Mouse (Mus musculus) neural tube, embryonic 12.5 days (tissue): ENCODE data around the gene Afap1. TPM values are rescaled to one million over a fixed set of nuclear protein-coding genes. Genes with fewer than 3 reads are reported as not detected.

ENCODE experiments used
- ATAC-seq: fragments of 200-750 bp; cut with Nextera tagmentation; 2 replicates; pipeline ENCODE4 v1.8.0; 2017; ENCODE audit warnings: low read depth, mild to moderate bottlenecking, moderate TSS enrichment, moderate library complexity; ENCODE audit not compliant: low FRiP score
- H3K27ac ChIP-seq: fragments of 300-500 bp; sonication (generic); 2 replicates; pipeline ENCODE4 v1.5.1; 2016
- H3K27me3 ChIP-seq: fragments of 300-500 bp; sonication (generic); replicated peaks from 2 replicates; pipeline ENCODE4 v1.6.1; 2016; ENCODE audit warnings: mild to moderate bottlenecking
- H3K36me3 ChIP-seq: fragments of 300-500 bp; sonication (generic); 2 replicates; pipeline ENCODE4 v1.6.1; 2016; ENCODE audit warnings: mild to moderate bottlenecking
- H3K4me1 ChIP-seq: fragments of 300-500 bp; sonication (generic); 2 replicates; pipeline ENCODE4 v1.6.1; 2016
- H3K4me2 ChIP-seq: fragments of 300-500 bp; sonication (generic); replicated peaks from 2 replicates; pipeline ENCODE4 v1.6.1; 2016; ENCODE audit warnings: mild to moderate bottlenecking
- H3K4me3 ChIP-seq: fragments of 300-500 bp; sonication (generic); 2 replicates; pipeline ENCODE4 v1.5.1; 2016
- H3K9ac ChIP-seq: fragments of 300-500 bp; sonication (generic); 2 replicates; pipeline ENCODE4 v1.6.1; 2016; ENCODE audit warnings: mild to moderate bottlenecking
- H3K9me3 ChIP-seq: fragments of 300-500 bp; sonication (generic); 2 replicates; pipeline ENCODE4 v1.6.1; 2016; ENCODE audit warnings: mild to moderate bottlenecking
- WGBS: fragments of 180-500 bp; shearing (Covaris S2); methylation state at CpG from one replicate; pipeline ENCODE4 v1.1.7; 2016; 5-methylcytosine and 5-hydroxymethylcytosine counted together
- polyA plus RNA-seq: library from polyadenylated mRNA; unstranded; fragments of >200 nt; fragmentation: Nextera tagmentation; extraction: Ambion mirVana; gene quantifications from 2 replicates; pipeline ENCODE4 v1.2.1, GENCODE M21; 2016

Gene Afap1
- polyA plus RNA-seq, 1 experiment from 2014 or later = 91.9 TPM

GRCm38 (mm10) chr5:35920557-35920956 lies 27.4 kb downstream of the Afap1 start:
- peaks cover 83% of the 10 kb centered on the region for H3K4me1 ChIP-seq
- no peak overlapping the region for H3K27ac ChIP-seq
- no peaks in the 10 kb centered on the region for H3K27me3 ChIP-seq
- H3K9ac ChIP-seq = no peak overlapping the region
- H3K9me3 ChIP-seq = no peaks in the 10 kb centered on the region
- ATAC-seq = no peak
- H3K4me3 ChIP-seq = no peak overlapping the region
- no peak overlapping the region for H3K4me2 ChIP-seq
- no peaks in the 10 kb centered on the region for H3K36me3 ChIP-seq

- no peaks in the 10 kb centered on the region for H3K27me3 ChIP-seq
- no peak overlapping the region for H3K27ac ChIP-seq
- no peaks in the 10 kb centered on the region for H3K36me3 ChIP-seq
- no peaks in the 10 kb centered on the region for H3K9me3 ChIP-seq
- H3K4me1 ChIP-seq = peaks cover 83% of the 10 kb centered on the region
- H3K4me3 ChIP-seq = no peak overlapping the region
- peak overlapping the region; percentile 10; the same call in 1 of the 2 replicates for H3K4me2 ChIP-seq
- H3K9ac ChIP-seq = no peak overlapping the region
- ATAC-seq = no peak
- 86% methylated on average over 6 of the region's 6 CpGs for WGBS
Measured at GRCm38 (mm10) chr5:35921141-35921540, 28.0 kb downstream of the Afap1 start.

GRCm38 (mm10) chr5:35921595-35922254 lies 28.6 kb downstream of the Afap1 start:
- H3K27me3 ChIP-seq = no peaks in the 10 kb centered on the region
- no peak overlapping the region for H3K27ac ChIP-seq
- peak overlapping the region; percentile 10 for H3K4me2 ChIP-seq
- no peak overlapping the region for H3K4me3 ChIP-seq
- no peaks in the 10 kb centered on the region for H3K36me3 ChIP-seq
- peaks cover 87% of the 10 kb centered on the region for H3K4me1 ChIP-seq
- 59% methylated on average over 10 of the region's 10 CpGs for WGBS
- no peak for ATAC-seq
- no peaks in the 10 kb centered on the region for H3K9me3 ChIP-seq
- H3K9ac ChIP-seq = no peak overlapping the region

- Histone ChIP-seq H3K9me3 (no peaks in the 10 kb centered on the region), H3K27ac (no peak overlapping the region), H3K4me3 (no peak overlapping the region), H3K9ac (no peak overlapping the region), H3K27me3 (no peaks in the 10 kb centered on the region), H3K36me3 (no peaks in the 10 kb centered on the region), H3K4me1 (peaks cover 88% of the 10 kb centered on the region), H3K4me2 (no peak overlapping the region)
- no peak for ATAC-seq
- WGBS = 85% methylated on average over 6 of the region's 6 CpGs
Measured at GRCm38 (mm10) chr5:35923448-35923847, 30.3 kb downstream of the Afap1 start.

GRCm38 (mm10) chr5:35925171-35925634 lies 32.1 kb downstream of the Afap1 start:
- peak overlapping the region; percentile 23; the same call in 1 of the 2 replicates for H3K9ac ChIP-seq

GRCm38 (mm10) chr5:35926511-35926910 lies 33.4 kb downstream of the Afap1 start:
- Histone ChIP-seq H3K36me3 (no peaks in the 10 kb centered on the region), H3K4me3 (no peak overlapping the region), H3K27me3 (no peaks in the 10 kb centered on the region), H3K27ac (peak overlapping the region; percentile 4; the same call in 1 of the 2 replicates), H3K4me1 (peaks cover 63% of the 10 kb centered on the region), H3K9me3 (no peaks in the 10 kb centered on the region), H3K4me2 (0 out of 2 replicates have a peak overlapping the region, but pooled peaks have one; percentile 20), H3K9ac (no peak overlapping the region)
- ATAC-seq = no peak
- 65% methylated on average over 8 of the region's 8 CpGs for WGBS

More at GRCm38 (mm10) chr5:35925171-35925634, 32.1 kb downstream of the Afap1 start:
- Histone ChIP-seq H3K4me1 (peaks cover 74% of the 10 kb centered on the region), H3K27me3 (no peaks in the 10 kb centered on the region), H3K4me3 (no peak overlapping the region), H3K4me2 (peak overlapping the region; percentile 31; the same call in 1 of the 2 replicates), H3K27ac (peak overlapping the region; percentile 71), H3K9me3 (no peaks in the 10 kb centered on the region), H3K36me3 (no peaks in the 10 kb centered on the region)
- WGBS = 28% methylated on average over 12 of the region's 12 CpGs
- peak; percentile 68 for ATAC-seq

GRCm38 (mm10) chr5:35931296-35931695 lies 38.2 kb downstream of the Afap1 start:
- no peaks in the 10 kb centered on the region for H3K9me3 ChIP-seq
- peaks cover 6% of the 10 kb centered on the region for H3K36me3 ChIP-seq
- no peak overlapping the region for H3K9ac ChIP-seq
- H3K27ac ChIP-seq = no peak overlapping the region
- no peak for ATAC-seq
- no peaks in the 10 kb centered on the region for H3K27me3 ChIP-seq
- H3K4me1 ChIP-seq = peaks cover 25% of the 10 kb centered on the region
- H3K4me3 ChIP-seq = no peak overlapping the region
- 73% methylated on average over 5 of the region's 5 CpGs for WGBS
- no peak overlapping the region for H3K4me2 ChIP-seq

- Histone ChIP-seq H3K4me3 (no peak overlapping the region), H3K27me3 (no peaks in the 10 kb centered on the region), H3K4me1 (peaks cover 9% of the 10 kb centered on the region), H3K27ac (no peak overlapping the region), H3K4me2 (no peak overlapping the region), H3K9ac (no peak overlapping the region), H3K9me3 (no peaks in the 10 kb centered on the region), H3K36me3 (peaks cover 16% of the 10 kb centered on the region)
- 81% methylated on average over 10 of the region's 10 CpGs for WGBS
- no peak for ATAC-seq
Measured at GRCm38 (mm10) chr5:35933059-35933458, 39.9 kb downstream of the Afap1 start.

- Histone ChIP-seq H3K9me3 (no peaks in the 10 kb centered on the region), H3K4me1 (peaks cover 12% of the 10 kb centered on the region), H3K36me3 (peaks cover 17% of the 10 kb centered on the region), H3K27ac (no peak overlapping the region), H3K4me2 (no peak overlapping the region), H3K9ac (no peak overlapping the region), H3K4me3 (no peak overlapping the region), H3K27me3 (no peaks in the 10 kb centered on the region)
- WGBS = 86% methylated on average over 7 of the region's 7 CpGs
- ATAC-seq = no peak
Measured at GRCm38 (mm10) chr5:35935939-35936338, 42.8 kb downstream of the Afap1 start.

GRCm38 (mm10) chr5:35938249-35939223 lies 45.4 kb downstream of the Afap1 start:
- H3K27me3 ChIP-seq = no peaks in the 10 kb centered on the region
- no peak overlapping the region for H3K9ac ChIP-seq
- H3K36me3 ChIP-seq = peaks cover 20% of the 10 kb centered on the region
- no peak overlapping the region for H3K4me3 ChIP-seq
- no peaks in the 10 kb centered on the region for H3K9me3 ChIP-seq
- no peak overlapping the region for H3K27ac ChIP-seq
- 79% methylated on average over 10 of the region's 10 CpGs for WGBS
- ATAC-seq = no peak
- no peak overlapping the region for H3K4me2 ChIP-seq
- 0 out of 2 replicates have a peak, but pooled peaks cover 8% of the 10 kb centered on the region for H3K4me1 ChIP-seq

GRCm38 (mm10) chr5:35939958-35940357 lies 46.8 kb downstream of the Afap1 start:
- Histone ChIP-seq H3K27ac (no peak overlapping the region), H3K9ac (no peak overlapping the region), H3K9me3 (no peaks in the 10 kb centered on the region), H3K4me2 (no peak overlapping the region), H3K4me1 (0 out of 2 replicates have a peak, but pooled peaks cover 4% of the 10 kb centered on the region), H3K4me3 (no peak overlapping the region), H3K36me3 (peaks cover 31% of the 10 kb centered on the region), H3K27me3 (no peaks in the 10 kb centered on the region)
- no peak for ATAC-seq
- WGBS = 84% methylated on average over 6 of the region's 6 CpGs

- Histone ChIP-seq H3K4me2 (no peak overlapping the region), H3K27ac (no peak overlapping the region), H3K36me3 (peaks cover 42% of the 10 kb centered on the region), H3K4me1 (0 out of 2 replicates have a peak, but pooled peaks cover 4% of the 10 kb centered on the region), H3K9me3 (no peaks in the 10 kb centered on the region), H3K9ac (no peak overlapping the region), H3K27me3 (no peaks in the 10 kb centered on the region), H3K4me3 (no peak overlapping the region)
- WGBS = 84% methylated on average over 5 of the region's 5 CpGs
- no peak for ATAC-seq
Measured at GRCm38 (mm10) chr5:35943541-35943940, 50.4 kb downstream of the Afap1 start.
